Mouse (Mus musculus) spleen, adult 2 months (tissue): ENCODE measurements around the gene Tap1.

Source experiments
- CTCF ChIP-seq: fragments of 200-500 bp; IDR thresholded peaks from 2 replicates; pipeline ENCODE4 v1.5.1; 2011; ENCODE audit warnings: mild to moderate bottlenecking, inconsistent platforms; ENCODE audit not compliant: insufficient read depth, insufficient read length, insufficient replicate concordance; ENCODE audit errors: extremely low read depth
- POLR2A ChIP-seq: fragments of 200-500 bp; IDR thresholded peaks from 2 replicates; pipeline ENCODE4 v1.6.1; 2011; ENCODE audit warnings: low read depth, low read length, inconsistent platforms

GRCm38 (mm10) chr17:34205021-34205745 is 17.8 kb downstream of the Tap1 start:
- TF ChIP-seq CTCF (no peak), POLR2A (no peak)
